Mouse (Mus musculus) megakaryocyte-erythroid progenitor cell, adult 5-6 weeks (primary cell): ENCODE results near the gene Ccdc148. TPM values are rescaled to one million over a fixed set of nuclear protein-coding genes. Genes with fewer than 3 reads are reported as not detected.

Source experiments
- ATAC-seq: replicated peaks from 2 replicates; pipeline ENCODE4 v1.8.0; 2016; ENCODE audit warnings: mild to moderate bottlenecking, inconsistent platforms; ENCODE audit not compliant: severe bottlenecking, poor library complexity, low FRiP score, low TSS enrichment
- total RNA-seq, 2 experiments: library from RNA; stranded (forward) in 1 of 2; stranded (reverse) in 1 of 2; fragments of 200-1000, 215-1000 nt in 1 of 2; fragments of >200 nt in 1 of 2; fragmentation: Nextera tagmentation in 1 of 2; gene quantifications; 2 replicates each; pipeline ENCODE4 v1.2.3; 2014 to 2017

Ccdc148 gene
- total RNA-seq, 2 experiments from 2014 or later = 0.28 TPM; not detected in 1

DNA sequence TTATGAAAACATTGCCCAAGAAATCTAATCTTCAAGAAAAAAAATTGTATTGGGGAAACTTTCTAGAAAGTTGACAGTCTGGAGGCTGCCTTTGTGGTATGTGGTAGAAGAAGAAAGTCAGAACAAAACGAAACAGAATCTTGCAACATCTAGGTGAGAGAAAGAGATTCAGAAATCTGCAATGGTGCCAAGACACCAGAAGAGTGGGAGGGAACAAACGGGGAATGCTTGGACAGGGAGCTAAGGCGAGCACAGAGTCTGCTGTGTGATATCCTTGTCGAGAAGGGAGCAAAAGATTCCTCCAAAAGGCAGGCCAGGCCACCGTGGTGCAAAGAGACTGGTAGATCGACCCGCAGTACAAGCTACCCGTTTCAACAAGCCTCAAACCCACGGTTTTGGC lies 361.4 kb downstream of the Ccdc148 start:
- ATAC-seq = no peak

DNA sequence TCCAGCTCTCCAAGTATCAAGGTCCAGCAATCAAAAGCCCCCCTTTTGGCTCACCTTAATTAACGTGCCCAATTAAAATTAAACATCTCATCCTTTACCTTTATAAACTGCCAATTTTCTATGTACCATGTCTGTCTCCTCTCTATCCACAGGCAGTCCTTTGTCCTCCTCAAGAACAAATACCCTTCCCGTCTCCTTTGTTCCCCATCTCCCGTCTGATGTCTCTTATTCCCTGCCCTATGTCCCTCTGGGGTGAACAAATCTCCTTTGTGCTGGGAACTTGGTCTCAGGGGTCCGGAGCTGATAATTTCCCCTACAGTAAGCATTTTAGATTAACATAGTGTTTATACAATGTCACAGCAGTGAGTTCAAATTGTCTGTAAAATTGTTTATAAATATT lies 363.0 kb downstream of the Ccdc148 start:
- no peak for ATAC-seq

DNA sequence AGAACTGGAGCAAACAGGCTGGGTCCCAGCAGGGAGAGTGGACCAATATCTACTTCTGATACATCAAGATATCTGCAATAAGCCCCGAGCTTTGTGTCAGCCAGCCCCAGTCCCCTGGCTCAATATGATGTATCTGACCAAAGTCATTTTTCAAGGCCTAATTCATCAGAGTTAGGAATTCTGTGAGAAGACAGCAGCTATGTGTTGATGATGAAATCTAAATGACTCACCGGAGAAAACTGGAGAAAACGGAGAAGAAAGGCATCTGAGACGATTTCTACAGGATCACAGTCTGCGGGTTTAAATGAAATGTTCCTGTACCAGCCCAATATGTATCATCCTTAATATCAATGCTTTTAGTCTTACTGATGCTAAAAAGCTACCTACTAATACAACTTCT lies 365.1 kb downstream of the Ccdc148 start:
- ATAC-seq = no peak

DNA sequence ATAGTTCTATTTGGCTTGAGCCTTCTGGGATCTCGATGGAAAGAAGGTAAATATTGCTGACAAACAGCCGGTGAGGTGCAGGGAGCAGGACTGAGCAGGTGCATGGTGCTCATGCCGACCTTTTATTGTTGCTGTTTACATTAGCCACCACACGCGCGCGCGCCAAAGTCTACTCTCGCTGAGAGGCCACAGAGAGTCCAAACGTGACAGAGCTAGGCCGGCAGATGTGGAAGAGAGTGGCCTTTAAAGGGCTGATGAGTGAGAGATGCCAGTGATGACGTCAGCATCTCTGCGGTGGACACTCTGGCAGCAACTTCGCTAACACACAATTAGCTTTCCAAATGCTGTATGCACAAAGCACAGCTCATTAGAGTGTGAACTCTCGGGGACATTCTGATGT lies 366.0 kb downstream of the Ccdc148 start:
- no peak for ATAC-seq

DNA sequence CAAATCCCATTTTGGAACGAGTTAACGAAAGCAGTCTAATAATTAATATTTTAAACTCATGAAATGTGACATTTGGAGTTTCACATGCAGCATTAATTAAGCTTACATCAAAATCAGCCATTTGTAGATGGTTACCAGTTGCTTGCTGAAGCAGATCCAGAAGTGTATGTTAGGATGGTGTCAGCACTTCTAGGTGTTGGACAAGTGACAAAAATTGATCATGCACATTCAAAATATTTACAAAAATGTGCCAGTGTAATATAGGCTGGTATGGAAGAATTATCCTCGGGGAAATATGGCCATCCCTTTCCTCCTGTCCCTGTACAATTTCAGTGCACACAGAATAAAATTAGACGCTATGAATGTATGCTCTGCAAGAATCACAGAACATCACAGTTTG lies 370.1 kb downstream of the Ccdc148 start:
- ATAC-seq = no peak

DNA sequence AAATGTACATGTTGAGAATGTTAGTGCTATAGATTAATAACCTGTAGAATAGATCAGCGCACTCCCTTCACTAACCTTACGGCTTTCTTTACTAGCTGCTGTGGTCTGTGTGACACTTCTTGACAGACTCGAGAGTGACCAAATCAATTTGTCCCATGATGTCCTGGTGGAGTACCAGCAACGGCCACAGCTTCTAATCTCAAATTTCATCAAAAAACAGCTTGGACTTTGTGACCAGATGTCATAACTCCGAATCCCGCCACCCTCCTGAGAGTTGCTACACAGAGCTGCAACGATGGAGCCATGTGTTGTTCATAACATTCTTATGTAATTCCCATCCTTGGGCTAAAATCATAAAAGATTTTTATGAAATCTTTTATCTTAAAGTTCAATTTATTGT lies 370.5 kb downstream of the Ccdc148 start:
- no peak for ATAC-seq

DNA sequence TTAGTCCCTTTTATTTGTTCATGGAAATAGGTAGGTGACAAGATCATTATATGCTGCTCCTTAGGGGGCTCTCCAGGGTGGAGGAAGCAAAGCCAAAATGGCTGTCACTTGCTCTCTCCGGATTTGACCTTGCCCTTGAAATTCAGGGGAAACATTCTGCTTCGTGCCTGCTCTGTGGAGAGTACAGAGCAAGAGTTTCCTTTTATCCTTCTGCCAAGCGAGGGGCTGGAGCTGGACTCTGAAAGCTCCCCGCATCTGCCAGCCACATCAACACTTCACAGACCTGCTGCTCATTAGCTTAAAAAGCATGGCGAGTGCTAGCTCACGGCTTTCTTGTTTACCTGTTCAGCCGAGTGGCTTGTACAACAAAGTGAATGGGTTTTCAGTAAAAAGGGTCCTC lies 373.1 kb downstream of the Ccdc148 start:
- no peak for ATAC-seq

DNA sequence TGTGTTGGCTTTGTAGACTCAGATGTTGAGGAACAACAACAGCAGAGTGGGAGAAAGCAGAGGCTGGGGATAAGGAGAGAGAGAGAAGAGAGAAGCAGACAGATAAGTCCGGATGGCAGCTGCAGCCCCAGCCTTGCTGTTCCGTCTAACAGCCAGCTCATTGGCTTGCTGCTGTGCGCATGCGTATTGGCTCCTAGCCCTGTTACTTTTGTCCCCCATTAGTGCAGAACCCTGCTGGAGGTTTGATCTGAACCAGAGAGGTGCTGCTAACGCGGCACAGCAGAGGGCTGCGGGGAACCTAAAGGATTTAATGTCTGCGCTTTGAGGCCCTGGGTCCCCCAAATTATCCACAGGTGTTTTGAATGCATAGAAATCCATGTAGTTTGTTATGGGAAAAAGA lies 373.8 kb downstream of the Ccdc148 start:
- no peak for ATAC-seq

DNA sequence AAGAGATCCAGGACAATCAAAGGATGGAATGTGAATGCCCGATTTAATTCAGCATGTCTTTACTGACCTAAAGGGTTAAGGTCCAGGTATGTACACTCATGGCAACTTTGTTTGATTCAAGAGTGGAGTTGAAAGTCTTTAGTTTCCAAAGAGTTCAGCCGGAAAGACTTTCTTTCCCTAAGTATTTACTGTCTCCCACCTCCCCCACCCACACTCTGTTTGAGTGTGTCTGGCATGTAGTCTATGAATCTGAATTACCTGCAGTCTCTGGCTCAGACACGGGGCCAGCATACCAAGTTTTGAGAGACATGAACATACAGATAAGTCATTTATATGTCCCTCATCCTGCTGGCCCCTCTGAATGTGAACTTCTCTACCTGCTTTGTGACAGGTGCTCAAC lies 374.3 kb downstream of the Ccdc148 start:
- no peak for ATAC-seq

DNA sequence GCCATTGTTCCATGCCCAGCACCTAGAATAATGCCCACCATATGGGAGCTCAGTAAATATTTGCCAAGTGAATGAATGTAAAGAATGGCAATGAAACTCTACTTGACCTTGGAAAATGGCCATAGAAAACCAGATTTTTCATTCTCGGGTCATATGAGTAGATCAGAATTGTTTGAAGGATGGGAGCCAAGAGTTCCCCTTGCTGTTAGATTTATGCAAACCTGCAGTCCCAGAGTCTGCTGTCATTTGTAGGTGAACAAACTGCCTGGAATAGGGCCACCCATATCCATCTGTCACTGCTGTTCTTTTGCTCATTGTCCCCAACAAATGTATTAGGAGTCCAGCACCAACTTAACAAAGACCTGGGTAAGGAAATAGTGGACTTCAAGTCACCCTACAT lies 377.0 kb downstream of the Ccdc148 start:
- ATAC-seq = no peak

DNA sequence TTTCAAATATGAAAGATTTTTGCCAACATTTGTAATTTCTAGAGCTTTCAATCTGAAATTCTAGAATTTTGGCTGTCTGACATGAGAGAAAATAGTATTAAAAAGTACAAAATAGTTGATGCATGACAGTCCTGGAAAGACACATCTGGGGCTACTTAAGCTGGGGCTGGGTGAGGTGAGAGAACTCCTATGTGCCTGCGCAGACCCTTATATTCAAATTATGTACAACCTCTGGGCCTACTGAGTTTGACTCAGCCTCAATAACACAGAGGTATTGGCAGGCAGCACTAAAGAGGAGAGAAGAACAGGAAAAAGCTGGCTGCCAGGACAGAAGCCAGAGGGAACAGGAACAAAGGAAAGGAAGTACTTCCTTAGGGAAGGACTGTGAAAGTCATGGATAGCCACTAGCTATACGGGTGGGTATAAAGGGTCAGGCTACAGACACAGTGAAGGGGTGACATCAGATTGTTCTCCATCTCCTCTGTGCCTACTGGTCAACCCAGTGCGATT lies 381.4 kb downstream of the Ccdc148 start:
- no peak for ATAC-seq

DNA sequence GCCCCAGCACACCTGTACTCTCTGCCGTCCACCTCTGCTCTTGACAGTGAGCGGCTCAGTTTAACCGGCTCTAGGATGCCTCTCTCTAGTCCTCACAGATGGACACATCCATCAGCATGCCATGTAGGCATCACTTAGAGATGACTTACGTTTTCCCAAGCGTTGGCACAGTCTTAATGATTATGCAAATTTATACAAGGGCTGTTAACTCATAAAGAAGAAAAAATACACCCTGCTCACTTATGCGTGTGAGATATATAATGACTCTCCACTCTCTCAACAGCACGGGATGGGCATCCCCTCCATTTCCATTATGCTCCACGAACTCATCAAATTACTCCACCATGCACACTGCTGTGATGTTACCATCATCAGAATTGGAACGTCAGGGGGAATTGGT lies 386.6 kb downstream of the Ccdc148 start:
- no peak for ATAC-seq

Other genes with a start within 250 kb of the Ccdc148 start
- gene Pkp4, start 167 bp upstream of the Ccdc148 start, total RNA-seq (2014; fragmentation: Nextera tagmentation) = 18.0 and 19.9 TPM in 2 replicates
- 10.1 and 11.0 TPM in 2 replicates for gene Pkp4, start 167 bp upstream of the Ccdc148 start, total RNA-seq (2017)